In genomic region chr1:124429583-124429982, GRCm38 (mm10) we compare ENCODE assay signal across 27 mouse cellular contexts.
"Had no signal": no experiment of that assay in that cellular context is flagged by ENCODE, and none has a peak within 500 bp of the region (broad histone marks: within the 10 kb centered on the region; RNA-seq: fewer than 3 reads in every experiment).

No protein-coding gene starts in this region.

- DNase-seq: gastrocnemius, postnatal 14 days; gastrocnemius, postnatal 36 days; heart, adult 2 months; heart, postnatal 14 days; heart, postnatal 36 days; kidney, adult 18-20 months; kidney, adult 8-10 months; kidney, postnatal 10 days; kidney, postnatal 25 days; kidney, postnatal 4 days; liver; liver, embryonic 13.5 days had no signal

- H3K4me2 ChIP-seq: heart, embryonic 11.5 days; heart, embryonic 13.5 days; heart, embryonic 15.5 days; hindbrain, embryonic 12.5 days; hindbrain, embryonic 14.5 days; intestine, embryonic 15.5 days; limb, embryonic 12.5 days; liver, embryonic 11.5 days; liver, embryonic 13.5 days had no signal

- H3K9ac ChIP-seq: heart, embryonic 13.5 days; heart, embryonic 15.5 days; hindbrain, embryonic 12.5 days; hindbrain, embryonic 14.5 days; intestine, embryonic 15.5 days; limb, embryonic 12.5 days; liver, embryonic 13.5 days had no signal

- H3K9me3 ChIP-seq: heart, embryonic 15.5 days; hindbrain, embryonic 10.5 days; hindbrain, embryonic 12.5 days; intestine, embryonic 15.5 days; limb, embryonic 10.5 days; liver, embryonic 13.5 days had no signal

- H3K27me3 ChIP-seq: heart, embryonic 13.5 days; heart, embryonic 15.5 days; hindbrain, embryonic 12.5 days; intestine, embryonic 15.5 days; limb, embryonic 12.5 days; liver, embryonic 13.5 days had no signal

- ATAC-seq: hindbrain, embryonic 16.5 days; inflammation-experienced regulatory T-cells, adult 6 months; intestine, embryonic 15.5 days; intestine, postnatal 0 days had no signal

- H3K27ac ChIP-seq: heart, adult 2 months; heart, embryonic 13.5 days; heart, embryonic 15.5 days; hindbrain, embryonic 10.5 days; hindbrain, embryonic 12.5 days; hindbrain, embryonic 14.5 days; intestine, embryonic 15.5 days; layer of hippocampus, adult 2 months; left cerebral cortex, adult 2 months; limb, embryonic 10.5 days; limb, embryonic 12.5 days; liver, embryonic 13.5 days had no signal

- H3K36me3 ChIP-seq: heart, embryonic 13.5 days; heart, embryonic 15.5 days; hindbrain, embryonic 10.5 days; hindbrain, embryonic 12.5 days; intestine, embryonic 15.5 days; limb, embryonic 10.5 days; limb, embryonic 12.5 days; liver, embryonic 13.5 days had no signal

- H3K4me1 ChIP-seq: heart, embryonic 13.5 days; heart, embryonic 15.5 days; hindbrain, embryonic 10.5 days; hindbrain, embryonic 12.5 days; intestine, embryonic 15.5 days; limb, embryonic 10.5 days; limb, embryonic 12.5 days; liver, embryonic 13.5 days had no signal

- H3K4me3 ChIP-seq: heart, adult 2 months; heart, embryonic 13.5 days; heart, embryonic 15.5 days; hindbrain, embryonic 10.5 days; hindbrain, embryonic 12.5 days; intestine, embryonic 15.5 days; layer of hippocampus, adult 2 months; left cerebral cortex, adult 2 months; limb, embryonic 10.5 days; limb, embryonic 12.5 days; liver, embryonic 13.5 days had no signal
